Mouse (Mus musculus) liver, postnatal 0 days (tissue): ENCODE data around the gene Esrrg.

Experiments used
- CTCF ChIP-seq: sonication (generic); IDR thresholded peaks from 2 replicates; pipeline ENCODE4 v1.5.1; 2016; ENCODE audit warnings: antibody characterized with exemption, low read depth
- EP300 ChIP-seq: IDR thresholded peaks from 2 replicates; pipeline ENCODE4 v1.6.1; 2016; ENCODE audit warnings: antibody characterized with exemption, low read depth, mild to moderate bottlenecking

DNA sequence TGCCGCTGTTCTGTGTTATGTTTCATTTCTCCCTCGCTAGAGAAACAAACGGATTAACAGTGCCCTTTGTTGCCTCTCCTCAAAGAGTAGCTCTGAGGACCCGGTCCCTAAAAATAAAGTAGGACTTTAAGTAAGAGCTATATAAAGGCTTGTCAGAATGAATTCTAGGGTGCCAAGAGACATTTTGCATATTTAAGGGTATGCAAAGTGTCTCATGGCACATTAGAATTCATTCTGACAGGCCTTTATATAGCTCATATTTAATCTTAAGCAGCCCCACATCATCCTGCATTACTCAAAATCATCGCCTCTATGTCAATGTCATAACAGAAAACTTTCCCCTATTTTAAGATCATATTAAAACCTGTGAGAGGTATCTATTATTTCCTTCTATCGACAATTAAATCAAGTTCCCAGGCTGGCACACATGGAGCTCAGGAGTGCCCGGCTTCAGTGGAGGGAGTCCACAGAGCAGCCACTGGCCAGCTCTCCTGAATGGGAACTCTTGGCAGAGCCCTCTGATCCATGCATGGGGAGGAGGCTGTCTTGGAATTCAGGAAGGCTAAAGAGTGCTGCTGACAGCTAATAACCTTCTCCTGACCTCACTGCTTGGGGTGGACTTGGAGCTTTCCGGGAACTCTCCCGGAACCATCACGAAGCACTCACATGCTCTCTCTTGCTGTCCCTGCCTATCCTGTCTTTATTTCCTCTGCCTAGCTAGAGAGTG, 606.5 kb downstream of the Esrrg start:
- no peak for TF ChIP-seq CTCF
- TF ChIP-seq EP300: no peak
